Mouse (Mus musculus): ENCODE measurements around the gene Zfp622.

DNA sequence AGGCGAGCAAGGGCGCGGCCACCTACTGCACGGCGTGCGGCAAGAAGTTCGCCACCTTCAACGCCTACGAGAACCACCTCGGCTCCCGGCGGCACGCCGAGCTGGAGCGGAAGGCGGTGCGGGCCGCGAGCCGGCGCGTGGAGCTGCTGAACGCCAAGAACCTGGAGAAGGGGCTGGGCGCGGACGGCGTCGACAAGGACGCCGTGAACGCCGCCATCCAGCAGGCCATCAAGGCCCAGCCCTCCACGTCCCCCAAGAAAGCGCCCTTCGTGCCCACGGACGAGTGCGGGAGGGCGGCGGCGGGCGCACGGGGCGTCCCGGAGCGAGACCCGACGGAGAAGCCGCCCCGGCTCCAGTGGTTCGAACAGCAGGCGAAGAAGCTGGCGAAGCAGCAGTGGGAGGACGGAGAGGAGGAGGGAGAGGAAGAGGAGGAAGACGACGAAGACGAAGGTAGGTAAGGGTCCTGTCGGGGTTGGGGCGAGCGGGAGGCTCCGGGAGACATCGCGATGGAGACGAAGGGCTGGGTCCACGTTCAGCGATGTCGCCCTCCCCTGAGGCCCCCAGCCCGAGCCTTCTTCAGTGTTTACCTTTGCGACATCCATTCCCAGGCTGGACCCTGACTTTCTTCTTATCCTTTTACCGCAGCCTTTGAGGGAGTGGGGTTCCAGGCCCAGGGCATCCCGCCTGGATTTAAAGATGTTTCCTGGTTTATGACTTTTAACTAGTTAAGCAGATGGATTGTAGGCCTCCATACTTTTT, 747 bp downstream of the Zfp622 start:
- TF ChIP-seq CTCF (conservative IDR thresholded peaks at IDR 0.05; ENCODE audit: low read length) (no peak), NANOG (IDR thresholded peaks at IDR 0.05; ENCODE audit: borderline replicate concordance, low read length) (no peak), POU5F1 (IDR thresholded peaks at IDR 0.05; ENCODE audit: borderline replicate concordance, low read length) (no peak)
